Mouse (Mus musculus): ENCODE results near the gene Larp6. TPM values are rescaled to one million over a fixed set of nuclear protein-coding genes. Genes with fewer than 3 reads are reported as not detected.
A peak's percentile ranks its signal among the peaks of the same experiment; 100 is the strongest.

Larp6 gene
- total and polyA plus RNA-seq, 3 experiments, result not detected

DNA sequence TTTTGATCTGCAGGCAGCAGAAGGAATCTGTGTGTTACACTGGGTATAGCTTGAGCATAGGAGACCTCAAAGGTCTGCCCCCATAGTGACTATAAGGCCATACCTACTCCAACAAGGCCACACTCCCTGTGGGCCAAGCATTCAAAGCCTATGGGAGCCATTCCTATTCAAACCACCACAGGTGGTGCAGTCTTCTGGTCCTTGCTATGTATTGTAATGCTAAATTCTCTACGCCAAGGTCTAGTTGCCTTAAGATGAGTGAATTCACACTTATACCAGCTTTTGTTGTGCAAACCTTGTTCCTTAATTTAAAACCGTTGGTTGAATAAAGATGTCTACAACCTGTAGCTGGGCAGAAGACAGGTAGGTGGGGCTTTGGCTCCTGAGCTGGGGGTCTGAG lies 35.4 kb downstream of the Larp6 start:
- H3K79me2 ChIP-seq (ENCODE audit: control insufficient read depth, insufficient read depth, low read length, poor library complexity), result no peaks in the 10 kb centered on the region
- peaks cover under 1 to 2% of the 10 kb centered on the region in 2 experiments; a peak in 3 of 4 replicates for H3K27me3 ChIP-seq (ENCODE audit: control insufficient read depth in 1 of 2, insufficient read depth in 2 of 2, low read length in 2 of 2)
- no peak overlapping the region for H3K9ac ChIP-seq (ENCODE audit: control insufficient read depth, low read depth, low read length, poor library complexity, severe bottlenecking)
- H3K27ac ChIP-seq (ENCODE audit: control insufficient read depth, low read depth, low read length), result no peak overlapping the region
- TF ChIP-seq GATA1 (IDR thresholded peaks at IDR 0.05; ENCODE audit: low read depth, low read length), result no peak
- no peak for TF ChIP-seq SIN3A (IDR thresholded peaks at IDR 0.05; ENCODE audit: low read length)
- no peak for TF ChIP-seq RAD21 (IDR thresholded peaks at IDR 0.05; ENCODE audit: low read depth, low read length)
- no peaks in the 10 kb centered on the region for H3K36me3 ChIP-seq (ENCODE audit: control insufficient read depth in 1 of 2, insufficient read depth in 2 of 2, low read length in 2 of 2)
- no peaks in the 10 kb centered on the region for H3K9me3 ChIP-seq (replicated peaks; ENCODE audit: insufficient read depth, low read length)
- H3K4me3 ChIP-seq (ENCODE audit: control insufficient read depth in 1 of 2, insufficient read depth in 1 of 2, low read depth in 2 of 2, low read length in 2 of 2), result no peak overlapping the region
- no peaks in the 10 kb centered on the region for H3K4me1 ChIP-seq (ENCODE audit: control insufficient read depth in 1 of 2, insufficient read depth in 2 of 2, low read length in 2 of 2)
- no peak for DNase-seq (ENCODE audit: low read depth, low spot score)

DNA sequence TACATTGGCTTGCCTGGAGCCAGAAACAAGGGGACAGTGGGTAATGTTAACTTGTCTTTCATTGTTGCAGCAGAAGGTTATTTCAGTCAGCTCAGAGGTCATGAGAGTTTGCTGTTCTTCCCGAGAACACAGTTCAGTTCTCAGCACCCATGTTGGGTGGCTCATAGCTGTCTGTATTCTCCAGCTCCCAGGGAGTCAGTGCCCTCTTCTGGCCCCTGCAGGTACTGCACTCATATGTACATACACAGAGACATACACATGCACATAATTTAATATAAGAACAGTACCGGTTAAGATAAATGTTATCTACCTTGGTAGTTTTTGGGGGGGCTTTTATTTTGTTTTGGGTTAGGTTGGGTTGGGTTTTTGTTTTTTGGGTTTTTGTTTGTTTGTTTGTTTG lies 36.3 kb downstream of the Larp6 start:
- Histone ChIP-seq H3K9me3 (replicated peaks; ENCODE audit: insufficient read depth, low read length) (no peaks in the 10 kb centered on the region), H3K9ac (ENCODE audit: control insufficient read depth, low read depth, low read length, poor library complexity, severe bottlenecking) (no peak overlapping the region), H3K36me3 (ENCODE audit: control insufficient read depth in 1 of 2, insufficient read depth in 2 of 2, low read length in 2 of 2) (no peaks in the 10 kb centered on the region), H3K79me2 (ENCODE audit: control insufficient read depth, insufficient read depth, low read length, poor library complexity) (no peaks in the 10 kb centered on the region), H3K27me3 (ENCODE audit: control insufficient read depth in 1 of 2, insufficient read depth in 2 of 2, low read length in 2 of 2) (peaks cover 0 to 2% of the 10 kb centered on the region in 2 experiments; a peak in 2 of 4 replicates), H3K4me1 (ENCODE audit: control insufficient read depth in 1 of 2, insufficient read depth in 2 of 2, low read length in 2 of 2) (no peaks in the 10 kb centered on the region), H3K27ac (ENCODE audit: control insufficient read depth, low read depth, low read length) (no peak overlapping the region), H3K4me3 (ENCODE audit: control insufficient read depth in 1 of 2, insufficient read depth in 1 of 2, low read depth in 2 of 2, low read length in 2 of 2) (no peak overlapping the region)
- DNase-seq (ENCODE audit: low read depth, low spot score), result peak; percentile 30
- TF ChIP-seq SIN3A (IDR thresholded peaks at IDR 0.05; ENCODE audit: low read length), result no peak
- peak; percentile 10 for TF ChIP-seq RAD21 (IDR thresholded peaks at IDR 0.05; ENCODE audit: low read depth, low read length)
- no peak for TF ChIP-seq POLR2AphosphoS2 (IDR thresholded peaks at IDR 0.05; ENCODE audit: low read length)
- peak; percentile 39 to 57 (median 47) for TF ChIP-seq CTCF (IDR thresholded peaks at IDR 0.05 in 2 of 3, conservative IDR thresholded peaks at IDR 0.05 in 1 of 3; ENCODE audit: control insufficient read depth in 1 of 3, insufficient read depth in 1 of 3, low read depth in 2 of 3, low read length in 3 of 3, poor library complexity in 1 of 3, severe bottlenecking in 1 of 3)

DNA sequence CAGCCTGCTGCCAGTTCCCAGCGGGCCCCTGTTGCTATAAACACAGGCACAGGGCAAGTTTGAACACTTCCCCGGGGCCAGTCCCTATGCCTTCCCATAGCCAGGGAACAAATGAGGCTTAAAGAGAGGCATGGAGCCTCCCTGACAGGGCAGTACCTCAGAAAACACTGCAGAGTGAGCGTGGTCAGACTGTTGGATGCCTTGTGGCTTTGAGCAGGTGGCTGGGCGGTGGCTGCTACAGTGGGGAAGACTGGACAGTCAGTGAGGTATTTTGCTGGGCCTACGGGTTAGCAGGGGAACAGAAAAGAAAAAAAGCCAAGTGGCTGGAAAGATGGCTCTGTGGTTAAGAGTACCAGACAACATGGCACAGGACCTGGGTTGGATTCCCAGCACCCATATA lies 38.3 kb downstream of the Larp6 start:
- no peak for DNase-seq (ENCODE audit: low read depth, low spot score)
- Histone ChIP-seq H3K4me3 (ENCODE audit: control insufficient read depth in 1 of 2, insufficient read depth in 1 of 2, low read depth in 2 of 2, low read length in 2 of 2) (no peak overlapping the region), H3K4me1 (ENCODE audit: control insufficient read depth in 1 of 2, insufficient read depth in 2 of 2, low read length in 2 of 2) (no peaks in the 10 kb centered on the region), H3K36me3 (ENCODE audit: control insufficient read depth in 1 of 2, insufficient read depth in 2 of 2, low read length in 2 of 2) (no peaks in the 10 kb centered on the region), H3K79me2 (ENCODE audit: control insufficient read depth, insufficient read depth, low read length, poor library complexity) (no peaks in the 10 kb centered on the region), H3K9me3 (replicated peaks; ENCODE audit: insufficient read depth, low read length) (no peaks in the 10 kb centered on the region), H3K9ac (ENCODE audit: control insufficient read depth, low read depth, low read length, poor library complexity, severe bottlenecking) (no peak overlapping the region), H3K27ac (ENCODE audit: control insufficient read depth, low read depth, low read length) (no peak overlapping the region), H3K27me3 (ENCODE audit: control insufficient read depth in 1 of 2, insufficient read depth in 2 of 2, low read length in 2 of 2) (peaks cover 0 to 2% of the 10 kb centered on the region in 2 experiments; a peak in 1 of 4 replicates)
- TF ChIP-seq NELFE (IDR thresholded peaks at IDR 0.05; ENCODE audit: low read depth, low read length), result no peak
- no peak for TF ChIP-seq JUND (IDR thresholded peaks at IDR 0.05; ENCODE audit: low read depth, low read length)
- TF ChIP-seq MAFK (IDR thresholded peaks at IDR 0.05; ENCODE audit: borderline replicate concordance, low read depth, low read length), result no peak
- TF ChIP-seq MYB (IDR thresholded peaks at IDR 0.05; ENCODE audit: low read depth, low read length), result no peak
- TF ChIP-seq CTCF (IDR thresholded peaks at IDR 0.05 in 2 of 3, conservative IDR thresholded peaks at IDR 0.05 in 1 of 3; ENCODE audit: control insufficient read depth in 1 of 3, insufficient read depth in 1 of 3, low read depth in 2 of 3, low read length in 3 of 3, poor library complexity in 1 of 3, severe bottlenecking in 1 of 3), result no peak
- TF ChIP-seq GATA1 (IDR thresholded peaks at IDR 0.05; ENCODE audit: low read depth, low read length), result no peak
- no peak for TF ChIP-seq KAT2A (conservative IDR thresholded peaks at IDR 0.05; ENCODE audit: low read depth, low read length)
- TF ChIP-seq ZKSCAN1 (IDR thresholded peaks at IDR 0.05; ENCODE audit: low read depth, low read length), result no peak
- no peak for TF ChIP-seq GABPA (IDR thresholded peaks at IDR 0.05; ENCODE audit: low read depth, low read length)
- TF ChIP-seq MYC (IDR thresholded peaks at IDR 0.05; ENCODE audit: low read depth, low read length), result no peak
- TF ChIP-seq EP300 (IDR thresholded peaks at IDR 0.05; ENCODE audit: low read depth in 1 of 2, low read length in 2 of 2), result no peak
- no peak for TF ChIP-seq TCF12 (IDR thresholded peaks at IDR 0.05; ENCODE audit: low read depth, low read length)
- TF ChIP-seq POLR2AphosphoS5 (IDR thresholded peaks at IDR 0.05; ENCODE audit: borderline replicate concordance, low read depth, low read length), result no peak
- TF ChIP-seq UBTF (IDR thresholded peaks at IDR 0.05; ENCODE audit: borderline replicate concordance, insufficient read depth, low read depth, low read length), result no peak
- TF ChIP-seq SMC3 (IDR thresholded peaks at IDR 0.05; ENCODE audit: low read depth, low read length), result no peak
- TF ChIP-seq ZNF384 (IDR thresholded peaks at IDR 0.05; ENCODE audit: low read depth, low read length), result no peak
- no peak for TF ChIP-seq USF2 (IDR thresholded peaks at IDR 0.05; ENCODE audit: borderline replicate concordance in 1 of 2, insufficient read depth in 1 of 2, low read depth in 1 of 2, low read length in 2 of 2)
